Mouse (Mus musculus): ENCODE data around the gene Gm27021.
A peak's percentile ranks its signal among the peaks of the same experiment; 100 is the strongest.

DNA sequence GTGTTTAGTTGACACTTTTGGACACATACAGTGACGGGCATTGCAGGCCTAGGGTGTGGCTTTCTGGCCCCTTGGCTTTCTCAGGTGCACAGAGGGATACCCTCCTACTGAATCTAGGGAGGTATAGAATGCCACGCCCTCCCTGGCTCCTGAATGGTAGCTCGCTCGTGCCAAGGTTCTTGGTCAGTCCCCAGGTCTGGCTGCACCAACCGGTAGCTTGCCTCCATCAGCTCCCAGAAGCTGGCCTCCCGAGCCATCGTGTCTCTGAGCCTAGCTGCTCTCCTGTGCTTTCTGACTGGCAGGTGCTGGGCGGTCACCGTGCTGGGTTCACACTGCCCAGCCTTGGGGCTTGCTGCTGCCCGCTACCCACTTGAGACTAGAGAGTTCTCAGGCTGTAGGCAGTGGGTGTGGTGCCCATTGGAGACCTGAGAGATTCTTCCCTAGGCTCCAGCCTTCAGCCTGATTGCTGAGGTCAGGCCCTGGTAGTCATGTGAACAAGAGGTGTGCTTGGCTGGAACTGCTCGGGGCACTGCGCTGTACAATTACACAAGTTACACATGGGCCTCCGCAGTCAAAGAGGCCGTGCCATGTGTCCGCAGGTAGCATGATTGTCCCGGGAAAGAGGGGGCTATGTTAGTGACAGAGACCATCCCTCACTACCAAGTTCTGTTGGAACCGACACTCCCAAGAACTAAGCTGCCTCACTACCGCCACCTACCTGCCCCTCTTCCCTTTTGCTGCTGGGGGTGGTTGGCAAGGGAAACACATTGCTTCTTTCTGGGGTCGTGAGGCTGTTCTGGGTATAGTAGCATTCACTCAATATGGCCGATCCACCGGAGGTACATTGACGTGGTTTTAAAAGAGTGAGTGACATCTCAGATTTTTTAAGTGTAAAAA lies 106.1 kb downstream of the Gm27021 start:
- TF ChIP-seq POLR2A (IDR thresholded peaks at IDR 0.05; ENCODE audit: control insufficient read depth in 1 of 2, insufficient read depth in 1 of 2, low read depth in 1 of 2, low read length in 2 of 2, poor library complexity in 1 of 2) (no peak), CTCF (IDR thresholded peaks at IDR 0.05 in 2 of 3, conservative IDR thresholded peaks at IDR 0.05 in 1 of 3; ENCODE audit: control insufficient read depth in 1 of 3, insufficient read depth in 1 of 3, low read depth in 2 of 3, low read length in 3 of 3, poor library complexity in 1 of 3, severe bottlenecking in 1 of 3) (peak; percentile 60 to 66 (median 63)), E2F4 (IDR thresholded peaks at IDR 0.05; ENCODE audit: borderline replicate concordance, low read depth, low read length) (no peak), RCOR1 (IDR thresholded peaks at IDR 0.05; ENCODE audit: low read depth, low read length) (no peak), EP300 (IDR thresholded peaks at IDR 0.05; ENCODE audit: low read depth in 1 of 2, low read length in 2 of 2) (no peak), ZMIZ1 (IDR thresholded peaks at IDR 0.05; ENCODE audit: low read depth, low read length) (no peak), HCFC1 (IDR thresholded peaks at IDR 0.05; ENCODE audit: low read depth, low read length) (no peak), GABPA (IDR thresholded peaks at IDR 0.05; ENCODE audit: low read depth, low read length) (no peak), RAD21 (IDR thresholded peaks at IDR 0.05; ENCODE audit: low read depth, low read length) (peak; percentile 14), POLR2AphosphoS5 (IDR thresholded peaks at IDR 0.05; ENCODE audit: borderline replicate concordance, low read depth, low read length) (no peak), MAFK (IDR thresholded peaks at IDR 0.05; ENCODE audit: borderline replicate concordance, low read depth, low read length) (no peak), MAX (IDR thresholded peaks at IDR 0.05; ENCODE audit: low read length) (no peak), CHD2 (IDR thresholded peaks at IDR 0.05; ENCODE audit: low read length) (no peak), ZNF384 (IDR thresholded peaks at IDR 0.05; ENCODE audit: low read depth, low read length) (no peak)

Data from MEL (cell line).